Mouse (Mus musculus): ENCODE results near the gene Prss34.

Gene Prss34

GRCm38 (mm10) chr17:25320819-25321218, 22.6 kb downstream of the Prss34 start:
- no peak for DNase-seq

DNA sequence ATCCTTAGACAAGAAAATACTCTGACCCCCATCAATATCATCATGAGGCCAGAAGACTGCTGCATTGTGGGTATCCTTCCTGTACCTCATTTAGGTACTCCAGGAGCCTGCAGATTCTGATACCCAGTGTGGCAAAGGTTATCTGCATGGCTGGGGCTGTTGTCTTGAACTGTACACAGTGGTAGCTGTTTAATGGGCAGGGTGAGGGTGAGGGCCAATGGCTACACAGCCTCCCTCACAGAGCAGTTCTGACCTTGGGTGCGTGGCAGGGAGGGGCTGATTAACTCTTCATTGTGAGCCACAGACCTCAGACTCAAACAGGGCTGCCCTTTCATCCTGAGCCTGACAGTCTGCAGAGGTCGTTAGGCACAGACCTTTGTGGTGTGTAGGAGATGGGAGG, 24.7 kb downstream of the Prss34 start:
- DNase-seq, result no peak

GRCm38 (mm10) chr17:25332321-25332720, 34.1 kb downstream of the Prss34 start:
- no peak for DNase-seq

- peak; percentile 83 to 84 for DNase-seq
Measured at GRCm38 (mm10) chr17:25333943-25334342, 35.7 kb downstream of the Prss34 start.

- peak in 1 of 2 experiments; percentile 51 for DNase-seq
Measured at GRCm38 (mm10) chr17:25338218-25338617, 40.0 kb downstream of the Prss34 start.

- DNase-seq, result no peak
Measured at GRCm38 (mm10) chr17:25340003-25340402, 41.8 kb downstream of the Prss34 start.

DNA sequence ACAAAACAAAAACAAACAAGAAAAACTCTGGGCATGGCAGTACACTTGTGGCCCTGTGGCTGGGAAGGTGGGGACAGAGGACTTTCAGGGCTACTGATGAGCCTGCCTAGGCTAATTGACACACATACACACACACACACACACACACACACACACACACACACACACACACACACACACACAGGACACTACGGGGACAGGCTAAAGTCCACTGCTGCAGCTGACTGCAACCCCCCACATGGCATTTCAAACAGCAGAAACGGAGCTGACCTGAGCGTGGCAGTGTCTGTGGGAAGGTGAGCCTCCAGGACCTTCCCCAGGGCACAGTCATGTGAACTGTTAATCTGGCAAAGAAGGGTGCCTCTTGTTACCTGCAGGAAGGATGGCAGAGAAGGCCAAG, 43.3 kb downstream of the Prss34 start:
- peak; percentile 18 to 53 for DNase-seq

DNA sequence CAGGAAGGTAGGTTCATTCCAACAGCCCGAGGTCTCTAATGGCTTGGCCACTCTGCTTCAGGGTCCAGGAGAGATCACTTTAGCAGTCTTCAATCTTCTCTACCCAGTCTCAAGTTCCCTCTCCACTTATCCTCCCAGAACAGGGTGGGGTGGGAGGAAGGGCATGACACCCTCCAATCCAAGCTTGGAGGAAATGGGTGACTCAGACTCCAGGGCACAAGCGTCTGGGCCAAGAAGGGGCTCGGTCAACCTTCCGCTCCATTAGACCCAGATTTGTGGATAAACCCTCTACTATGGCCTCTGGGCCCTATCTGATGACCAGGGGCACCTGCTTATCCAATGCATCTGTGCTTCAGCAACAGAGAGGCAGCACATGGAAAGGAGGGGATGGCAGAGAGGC, 47.3 kb downstream of the Prss34 start, which contains the start of gene Tpsab1:
Gene Tpsab1, minus strand, starts transcription at position 101 of the 400 bp plus-strand sequence.
- no peak for DNase-seq

Data from kidney, postnatal 4 days (tissue).